Mouse (Mus musculus) ES-E14 (cell line): ENCODE data around the gene Zfp335.

Experiments
- CHD2 ChIP-seq: IDR thresholded peaks from 2 replicates; pipeline ENCODE4 v1.6.1; 2014; ENCODE audit warnings: mild to moderate bottlenecking, low read depth, low read length, inconsistent platforms
- HCFC1 ChIP-seq: IDR thresholded peaks from 2 replicates; pipeline ENCODE4 v1.6.1; 2012; ENCODE audit warnings: low read length, inconsistent platforms, borderline replicate concordance; ENCODE audit not compliant: insufficient read depth
- MAFK ChIP-seq: IDR thresholded peaks from 2 replicates; pipeline ENCODE4 v1.6.1; 2014; ENCODE audit warnings: mild to moderate bottlenecking, low read depth, low read length, inconsistent platforms; ENCODE audit not compliant: insufficient read depth
- ZC3H11A ChIP-seq: IDR thresholded peaks from 2 replicates; pipeline ENCODE4 v1.6.1; 2012; ENCODE audit warnings: low read depth, mild to moderate bottlenecking, inconsistent platforms, low read length, borderline replicate concordance
- ZNF384 ChIP-seq: IDR thresholded peaks from 2 replicates; pipeline ENCODE4 v1.6.1; 2012; ENCODE audit warnings: low read depth, low read length, inconsistent platforms

DNA sequence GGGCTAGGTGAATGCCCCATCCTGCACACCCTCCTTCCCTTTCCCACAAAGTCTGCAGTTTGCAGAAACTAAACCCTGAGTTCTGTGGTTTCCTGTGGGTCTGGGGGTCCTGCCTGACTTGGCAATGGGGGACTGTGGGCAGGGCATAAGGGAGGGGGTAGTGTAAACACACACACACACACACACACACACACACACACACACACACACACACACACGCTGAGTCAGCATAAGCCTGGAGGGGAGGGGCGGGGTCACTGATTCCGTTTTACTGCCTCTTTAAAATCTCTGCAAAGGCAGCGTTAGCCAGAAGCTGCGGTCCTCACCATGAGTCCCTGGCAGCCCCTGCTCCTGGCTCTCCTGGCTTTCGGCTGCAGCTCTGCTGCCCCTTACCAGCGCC is 36.4 kb upstream of the Zfp335 start:
- no peak for TF ChIP-seq HCFC1
- TF ChIP-seq ZC3H11A: no peak
- TF ChIP-seq CHD2: no peak
- no peak for TF ChIP-seq ZNF384
- TF ChIP-seq MAFK: peak; percentile 83
